Mouse (Mus musculus) hindbrain, embryonic 16.5 days (tissue): ENCODE measurements around the gene Rhox10. TPM values are rescaled to one million over a fixed set of nuclear protein-coding genes. Genes with fewer than 3 reads are reported as not detected.
"Not testable (repeated sequence)": the region's sequence is repeated elsewhere in the genome, so short reads cannot be mapped to it uniquely, and the experiment has no call there.

Experiments used
- ATAC-seq: fragments of 200-750 bp; cut with Nextera tagmentation; 2 replicates; pipeline ENCODE4 v1.8.0; 2017; ENCODE audit warnings: moderate TSS enrichment, moderate library complexity
- H3K27ac ChIP-seq: fragments of 300-500 bp; sonication (generic); 2 replicates; pipeline ENCODE4 v1.5.1; 2014; ENCODE audit warnings: low read depth, mild to moderate bottlenecking, control low read depth, low read length, moderate library complexity
- H3K27me3 ChIP-seq: fragments of 300-500 bp; sonication (generic); replicated peaks from 2 replicates; pipeline ENCODE4 v1.6.1; 2014; ENCODE audit warnings: low read length; ENCODE audit not compliant: control insufficient read depth, insufficient read depth
- H3K36me3 ChIP-seq: fragments of 300-500 bp; sonication (generic); 2 replicates; pipeline ENCODE4 v1.6.1; 2014; ENCODE audit warnings: mild to moderate bottlenecking, low read length, moderate library complexity, mixed read lengths; ENCODE audit not compliant: control insufficient read depth, insufficient read depth
- H3K4me1 ChIP-seq: fragments of 300-500 bp; sonication (generic); 2 replicates; pipeline ENCODE4 v1.6.1; 2014; ENCODE audit warnings: low read depth, low read length; ENCODE audit not compliant: control insufficient read depth, insufficient read depth
- H3K4me2 ChIP-seq: fragments of 300-500 bp; sonication (generic); 2 replicates; pipeline ENCODE4 v1.6.1; 2014; ENCODE audit warnings: mild to moderate bottlenecking, low read length, control low read depth, moderate library complexity
- H3K4me3 ChIP-seq: fragments of 300-500 bp; sonication (generic); 2 replicates; pipeline ENCODE4 v1.5.1; 2014; ENCODE audit warnings: mild to moderate bottlenecking, low read length, control low read depth, moderate library complexity
- H3K9ac ChIP-seq: fragments of 300-500 bp; sonication (generic); 2 replicates; pipeline ENCODE4 v1.6.1; 2014; ENCODE audit warnings: low read depth, mild to moderate bottlenecking, control low read depth, low read length, moderate library complexity
- H3K9me3 ChIP-seq: fragments of 300-500 bp; sonication (generic); 2 replicates; pipeline ENCODE4 v1.6.1; 2014; ENCODE audit warnings: mild to moderate bottlenecking, low read length, moderate library complexity; ENCODE audit not compliant: control insufficient read depth
- WGBS: fragments of 180-500 bp; shearing (Covaris S2); extraction: QIAGEN DNeasy Blood & Tissue Kit; methylation state at CpG from one replicate; pipeline ENCODE4 v1.1.7; 2014; 5-methylcytosine and 5-hydroxymethylcytosine counted together
- polyA plus RNA-seq: library from polyadenylated mRNA; unstranded; fragments of >200 nt; fragmentation: Nextera tagmentation; extraction: Ambion mirVana; gene quantifications from 2 replicates; pipeline ENCODE4 v1.2.1, GENCODE M21; 2015

Gene Rhox10
- not detected in 2 replicates for polyA plus RNA-seq

GRCm38 (mm10) chrX:38066175-38066574, at the start of gene Rhox10:
Rhox10 (plus strand) TSS chrX:38066475.
- WGBS: 87% methylated on average over 11 of the region's 11 CpGs
- no peak for ATAC-seq
- H3K27ac ChIP-seq: no peak within 1 kb of the TSS

DNA sequence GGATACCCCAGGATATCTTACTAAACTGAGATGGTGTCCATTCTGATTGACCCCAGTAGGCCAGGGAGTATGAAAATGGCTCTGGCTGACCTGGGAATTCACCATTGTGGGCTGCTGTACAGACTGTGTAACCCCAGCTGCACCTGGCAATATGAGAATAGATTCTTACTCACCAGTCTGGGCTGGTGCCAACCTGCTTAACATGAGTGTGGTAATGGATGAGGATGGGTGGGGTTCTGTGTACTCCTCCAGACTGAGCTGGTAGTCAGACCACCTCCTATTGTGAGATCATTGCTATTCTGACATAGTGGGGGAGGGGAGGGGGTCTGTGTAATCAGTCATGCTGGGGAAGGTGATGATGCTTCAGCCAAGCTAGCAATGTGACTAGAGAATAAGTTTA, 47.7 kb upstream of the Rhox10 start, which contains the start of gene Btg1-ps1:
TSS of gene Btg1-ps1 (minus strand) at position 219 of the 400 bp plus-strand sequence.
- not testable (repeated sequence) for H3K4me2 ChIP-seq, H3K36me3 ChIP-seq, H3K4me3 ChIP-seq, H3K27me3 ChIP-seq, H3K4me1 ChIP-seq, H3K9me3 ChIP-seq, ATAC-seq, H3K9ac ChIP-seq, H3K27ac ChIP-seq

More at GRCm38 (mm10) chrX:38066175-38066574, at the start of gene Rhox10:
- Histone ChIP-seq H3K4me1 (no peaks in the 10 kb centered on the region), H3K36me3 (no peaks in the 10 kb centered on the region), H3K4me3 (no peak within 1 kb of the TSS), H3K9me3 (no peaks in the 10 kb centered on the region), H3K27me3 (no peaks in the 10 kb centered on the region), H3K4me2 (no peak within 1 kb of the TSS), H3K9ac (no peak within 1 kb of the TSS)

- H3K27me3 ChIP-seq: no peaks in the 10 kb centered on the region
- H3K36me3 ChIP-seq: no peaks in the 10 kb centered on the region
- ATAC-seq: no peak
- H3K4me1 ChIP-seq: no peaks in the 10 kb centered on the region
- no peak overlapping the region for H3K4me3 ChIP-seq
- no peak overlapping the region for H3K9ac ChIP-seq
- no peak overlapping the region for H3K27ac ChIP-seq
- 52% methylated on average over 2 of the region's 2 CpGs for WGBS
- H3K4me2 ChIP-seq: no peak overlapping the region
- no peaks in the 10 kb centered on the region for H3K9me3 ChIP-seq
These were observed 32.4 kb upstream of the Rhox10 start for GRCm38 (mm10) chrX:38033841-38034240.

- no peak overlapping the region for H3K27ac ChIP-seq
- H3K9me3 ChIP-seq: no peaks in the 10 kb centered on the region
- H3K9ac ChIP-seq: no peak overlapping the region
- no peaks in the 10 kb centered on the region for H3K4me1 ChIP-seq
- WGBS: 94% methylated on average over 5 of the region's 5 CpGs
- H3K4me3 ChIP-seq: no peak overlapping the region
- H3K4me2 ChIP-seq: no peak overlapping the region
- H3K27me3 ChIP-seq: no peaks in the 10 kb centered on the region
- H3K36me3 ChIP-seq: no peaks in the 10 kb centered on the region
- ATAC-seq: no peak
These were observed 26.6 kb upstream of the Rhox10 start for GRCm38 (mm10) chrX:38039666-38040065.

DNA sequence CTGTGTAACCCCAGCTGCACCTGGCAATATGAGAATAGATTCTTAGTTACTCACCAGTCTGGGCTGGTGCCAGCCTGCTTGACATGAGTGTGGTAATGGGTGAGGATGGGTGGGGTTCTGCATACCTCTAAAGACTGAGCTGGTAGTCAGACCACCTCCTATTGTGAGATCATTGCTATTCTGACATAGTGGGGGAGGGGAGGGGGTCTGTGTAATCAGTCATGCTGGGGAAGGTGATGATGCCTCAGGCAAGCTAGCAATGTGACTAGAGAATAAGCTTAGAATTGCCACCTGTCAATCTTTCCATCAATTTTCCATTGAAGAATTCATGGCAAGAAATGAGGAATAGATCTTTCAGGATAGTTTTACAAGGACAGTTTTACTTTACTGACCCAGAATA, 23.3 kb upstream of the Rhox10 start, which contains the start of gene Btg1-ps2:
TSS of gene Btg1-ps2 (minus strand) at position 101 of the 400 bp plus-strand sequence.
- H3K4me3 ChIP-seq, H3K4me2 ChIP-seq, ATAC-seq: not testable (repeated sequence)

DNA sequence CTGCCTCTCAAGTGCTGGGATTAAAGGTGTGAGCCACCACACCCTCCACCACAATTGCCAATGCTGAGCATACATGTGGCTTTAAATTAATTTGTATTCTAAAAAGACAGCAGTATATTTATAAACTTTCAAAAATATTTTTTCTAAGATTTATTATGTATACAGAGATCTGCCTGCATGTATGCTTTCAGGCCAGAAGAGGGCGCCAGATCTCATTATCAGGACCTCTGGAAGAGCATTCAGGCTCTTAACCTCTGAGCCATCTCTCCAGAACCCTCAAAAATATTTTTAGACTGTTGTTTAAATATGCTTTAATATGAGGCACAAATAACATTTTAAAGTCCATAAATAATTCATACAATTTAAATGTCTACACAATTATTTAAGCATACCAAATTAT, 4.7 kb upstream of the Rhox10 start:
- no peaks in the 10 kb centered on the region for H3K36me3 ChIP-seq
- ATAC-seq: no peak
- WGBS: 0% methylated on average over 1 of the region's 1 CpGs
- H3K9me3 ChIP-seq: no peaks in the 10 kb centered on the region
- H3K27me3 ChIP-seq: no peaks in the 10 kb centered on the region
- H3K4me3 ChIP-seq: no peak overlapping the region
- H3K4me1 ChIP-seq: no peaks in the 10 kb centered on the region
- no peak overlapping the region for H3K27ac ChIP-seq
- no peak overlapping the region for H3K9ac ChIP-seq
- no peak overlapping the region for H3K4me2 ChIP-seq

More for the DNA sequence above, 23.3 kb upstream of the Rhox10 start, which contains the start of gene Btg1-ps2:
- H3K27me3 ChIP-seq, H3K36me3 ChIP-seq, H3K9me3 ChIP-seq, H3K4me1 ChIP-seq, H3K27ac ChIP-seq, H3K9ac ChIP-seq: not testable (repeated sequence)

DNA sequence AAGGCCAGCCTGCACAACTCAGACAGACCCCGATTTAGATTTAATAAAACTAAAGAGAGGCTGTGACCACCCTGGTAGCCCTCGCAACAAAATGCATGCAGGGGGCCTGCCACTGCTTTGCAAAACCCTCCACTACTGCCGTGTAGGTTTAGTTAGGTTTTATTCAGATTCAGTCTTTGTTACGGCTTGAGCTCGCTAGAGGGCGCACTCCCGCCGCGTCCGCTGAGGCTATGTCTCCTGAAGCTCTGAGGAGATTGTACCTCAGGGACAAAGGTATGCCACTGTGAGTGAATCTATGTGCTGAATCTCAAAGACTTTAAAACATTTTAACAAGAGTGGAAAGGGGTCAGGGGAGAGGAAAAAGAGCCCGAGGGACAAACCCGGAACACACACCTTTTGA, 18.0 kb downstream of the Rhox10 start:
- Histone ChIP-seq H3K27ac (no peak overlapping the region), H3K36me3 (no peaks in the 10 kb centered on the region), H3K9me3 (no peaks in the 10 kb centered on the region), H3K4me3 (no peak overlapping the region), H3K4me2 (no peak overlapping the region; the same call in 1 of the 2 replicates), H3K4me1 (no peaks in the 10 kb centered on the region), H3K9ac (no peak overlapping the region), H3K27me3 (no peaks in the 10 kb centered on the region)
- ATAC-seq: no peak; the same call in 1 of the 2 replicates
- 15% methylated on average over 12 of the region's 12 CpGs for WGBS

DNA sequence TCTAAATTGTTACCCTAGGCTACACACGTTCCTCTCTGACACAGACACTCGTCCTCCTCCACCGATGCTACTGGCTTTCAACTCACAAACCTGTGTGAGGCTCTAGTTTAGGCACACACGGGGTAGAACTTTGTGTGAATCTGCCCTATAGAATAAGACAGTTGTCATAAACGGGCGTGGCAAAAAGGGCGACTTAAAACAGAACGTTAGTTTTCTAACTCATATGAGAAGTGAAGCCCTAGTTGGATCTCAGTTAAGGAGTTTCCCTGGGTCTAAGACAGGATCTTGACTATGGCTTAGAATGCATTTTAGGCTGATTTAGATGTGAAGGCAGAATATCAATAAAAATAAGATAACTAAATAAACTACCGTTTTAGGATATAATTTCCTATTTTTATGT, 18.8 kb downstream of the Rhox10 start, which contains the start of gene Rhox11:
TSS of gene Rhox11 (minus strand) at position 101 of the 400 bp plus-strand sequence.
- H3K36me3 ChIP-seq: no peaks in the 10 kb centered on the region
- no peak within 1 kb of the TSS for H3K4me3 ChIP-seq
- no peak within 1 kb of the TSS for H3K27ac ChIP-seq
- H3K9me3 ChIP-seq: no peaks in the 10 kb centered on the region
- no peak for ATAC-seq
- no peak within 1 kb of the TSS for H3K9ac ChIP-seq
- no peaks in the 10 kb centered on the region for H3K27me3 ChIP-seq
- H3K4me1 ChIP-seq: no peaks in the 10 kb centered on the region
- no peak within 1 kb of the TSS; the same call in 1 of the 2 replicates for H3K4me2 ChIP-seq
- 86% methylated on average over 9 of the region's 9 CpGs for WGBS

DNA sequence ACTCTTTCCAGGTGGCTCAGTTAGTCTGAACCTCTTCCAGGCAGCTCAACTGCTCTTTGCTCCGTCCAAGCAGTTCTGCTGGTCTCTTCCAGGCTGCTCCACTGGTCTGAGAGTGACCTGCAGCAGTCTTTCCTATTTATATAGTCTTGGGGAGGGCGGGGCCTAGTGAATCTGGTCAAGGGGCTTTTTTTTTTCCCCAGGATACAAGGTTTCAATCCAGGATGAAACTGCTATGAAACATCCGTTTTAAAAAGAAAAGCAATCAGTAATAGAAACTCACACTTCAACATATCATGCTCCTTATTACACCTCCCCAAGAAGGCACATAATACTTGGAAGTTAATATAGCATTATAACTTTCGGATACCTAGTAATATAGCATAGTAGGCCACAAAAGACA, 44.5 kb downstream of the Rhox10 start, which contains the start of gene Rhox12:
TSS of gene Rhox12 (minus strand) at position 101 of the 400 bp plus-strand sequence.
- Histone ChIP-seq H3K27ac (no peak within 1 kb of the TSS), H3K9me3 (no peaks in the 10 kb centered on the region), H3K4me3 (no peak within 1 kb of the TSS), H3K27me3 (no peaks in the 10 kb centered on the region), H3K36me3 (no peaks in the 10 kb centered on the region), H3K9ac (no peak within 1 kb of the TSS), H3K4me2 (no peak within 1 kb of the TSS), H3K4me1 (no peaks in the 10 kb centered on the region)
- WGBS: 73% methylated on average over 4 of the region's 4 CpGs
- ATAC-seq: no peak
